Mouse (Mus musculus) heart, adult 2 months (tissue): Measurements from ENCODE around the gene Utp6.

Experiments used
- CTCF ChIP-seq: fragments of 200-600 bp; IDR thresholded peaks from 2 replicates; pipeline ENCODE4 v1.8.1; 2022; ENCODE audit warnings: antibody characterized with exemption, mild to moderate bottlenecking, moderate library complexity
- EP300 ChIP-seq: fragments of 200-500 bp; IDR thresholded peaks from 2 replicates; pipeline ENCODE4 v1.6.1; 2011; ENCODE audit warnings: low read depth, low read length, control low read depth; ENCODE audit not compliant: insufficient read depth
- POLR2A ChIP-seq: fragments of 200-500 bp; IDR thresholded peaks from 2 replicates; pipeline ENCODE4 v1.6.1; 2011; ENCODE audit warnings: mild to moderate bottlenecking, low read depth, low read length, control low read depth; ENCODE audit not compliant: insufficient read depth

GRCm38 (mm10) chr11:79915696-79916349 lies 46.4 kb downstream of the Utp6 start:
- TF ChIP-seq POLR2A (no peak), CTCF (no peak), EP300 (no peak)
